Mouse (Mus musculus): ENCODE measurements around the gene Hnrnph3. TPM values are rescaled to one million over a fixed set of nuclear protein-coding genes. Genes with fewer than 3 reads are reported as not detected.

The Hnrnph3 gene
- total and polyA plus RNA-seq, 2 experiments from 2014 or later: 9.4 to 77.7 TPM

GRCm38 (mm10) chr10:63051267-63051666 lies 27.2 kb upstream of the Hnrnph3 start:
- ATAC-seq (no peak), DNase-seq (ENCODE audit: low spot score) (no peak)
- Histone ChIP-seq H3K27ac (no peak overlapping the region), H3K36me3 (ENCODE audit: insufficient read depth, low read length) (no peaks in the 10 kb centered on the region), H3K9ac (replicated peaks; ENCODE audit: low read length) (no peak overlapping the region), H3K9me3 (ENCODE audit: low read length) (no peaks in the 10 kb centered on the region), H3K27me3 (ENCODE audit: insufficient read depth, low read length) (no peaks in the 10 kb centered on the region), H3K4me1 (ENCODE audit: insufficient read depth, low read length) (no peaks in the 10 kb centered on the region), H3K4me2 (ENCODE audit: low read depth, low read length) (no peak overlapping the region), H3K4me3 (ENCODE audit: low read length) (no peak overlapping the region)
- 70% methylated on average over 7 of the region's 7 CpGs for WGBS
- TF ChIP-seq CTCF (IDR thresholded peaks at IDR 0.05; ENCODE audit: low read depth): no peak

- Histone ChIP-seq H3K9me3 (ENCODE audit: low read length) (no peaks in the 10 kb centered on the region), H3K4me1 (ENCODE audit: insufficient read depth, low read length) (no peaks in the 10 kb centered on the region), H3K27ac (no peak overlapping the region), H3K4me3 (ENCODE audit: low read length) (no peak overlapping the region), H3K4me2 (ENCODE audit: low read depth, low read length) (no peak overlapping the region), H3K36me3 (ENCODE audit: insufficient read depth, low read length) (no peaks in the 10 kb centered on the region), H3K9ac (replicated peaks; ENCODE audit: low read length) (no peak overlapping the region), H3K27me3 (ENCODE audit: insufficient read depth, low read length) (no peaks in the 10 kb centered on the region)
- DNase-seq (ENCODE audit: low spot score) (no peak), ATAC-seq (no peak)
- no peak for TF ChIP-seq CTCF (IDR thresholded peaks at IDR 0.05; ENCODE audit: low read depth)
- 95% methylated on average over 2 of the region's 2 CpGs for WGBS
Measured at GRCm38 (mm10) chr10:63049106-63049505, 25.1 kb upstream of the Hnrnph3 start.

GRCm38 (mm10) chr10:63047751-63048150 lies 23.7 kb upstream of the Hnrnph3 start:
- H3K27me3 ChIP-seq (ENCODE audit: insufficient read depth, low read length): no peaks in the 10 kb centered on the region
- no peak overlapping the region for H3K4me2 ChIP-seq (ENCODE audit: low read depth, low read length)
- H3K27ac ChIP-seq: no peak overlapping the region
- H3K9me3 ChIP-seq (ENCODE audit: low read length): no peaks in the 10 kb centered on the region
- ATAC-seq: no peak
- no peak for DNase-seq (ENCODE audit: low spot score)
- 92% methylated on average over 8 of the region's 8 CpGs for WGBS
- no peak overlapping the region for H3K4me3 ChIP-seq (ENCODE audit: low read length)
- no peaks in the 10 kb centered on the region for H3K36me3 ChIP-seq (ENCODE audit: insufficient read depth, low read length)
- TF ChIP-seq CTCF (IDR thresholded peaks at IDR 0.05; ENCODE audit: low read depth): no peak
- no peaks in the 10 kb centered on the region for H3K4me1 ChIP-seq (ENCODE audit: insufficient read depth, low read length)
- no peak overlapping the region for H3K9ac ChIP-seq (replicated peaks; ENCODE audit: low read length)

- H3K27me3 ChIP-seq (ENCODE audit: insufficient read depth, low read length): no peaks in the 10 kb centered on the region
- 65% methylated on average over 3 of the region's 3 CpGs for WGBS
- TF ChIP-seq CTCF (IDR thresholded peaks at IDR 0.05; ENCODE audit: low read depth): peak; percentile 56
- H3K9me3 ChIP-seq (ENCODE audit: low read length): no peaks in the 10 kb centered on the region
- peak; percentile 45 for DNase-seq (ENCODE audit: low spot score)
- ATAC-seq: no peak
- H3K4me1 ChIP-seq (ENCODE audit: insufficient read depth, low read length): no peaks in the 10 kb centered on the region
- no peak overlapping the region for H3K4me2 ChIP-seq (ENCODE audit: low read depth, low read length)
- H3K36me3 ChIP-seq (ENCODE audit: insufficient read depth, low read length): no peaks in the 10 kb centered on the region
- no peak overlapping the region for H3K27ac ChIP-seq
- H3K9ac ChIP-seq (replicated peaks; ENCODE audit: low read length): no peak overlapping the region
- H3K4me3 ChIP-seq (ENCODE audit: low read length): no peak overlapping the region
Measured at GRCm38 (mm10) chr10:63043154-63043553, 19.1 kb upstream of the Hnrnph3 start.

GRCm38 (mm10) chr10:63039867-63040628 lies 16.0 kb upstream of the Hnrnph3 start:
- Histone ChIP-seq H3K27me3 (ENCODE audit: insufficient read depth, low read length) (no peaks in the 10 kb centered on the region), H3K4me2 (ENCODE audit: low read depth, low read length) (no peak overlapping the region), H3K9ac (replicated peaks; ENCODE audit: low read length) (no peak overlapping the region), H3K4me3 (ENCODE audit: low read length) (no peak overlapping the region), H3K9me3 (ENCODE audit: low read length) (no peaks in the 10 kb centered on the region), H3K27ac (no peak overlapping the region), H3K4me1 (ENCODE audit: insufficient read depth, low read length) (no peaks in the 10 kb centered on the region), H3K36me3 (ENCODE audit: insufficient read depth, low read length) (no peaks in the 10 kb centered on the region)
- 75% methylated on average over 5 of the region's 5 CpGs for WGBS
- DNase-seq (ENCODE audit: low spot score): no peak
- TF ChIP-seq CTCF (IDR thresholded peaks at IDR 0.05; ENCODE audit: low read depth): no peak
- ATAC-seq: no peak

- H3K36me3 ChIP-seq (ENCODE audit: insufficient read depth, low read length): no peaks in the 10 kb centered on the region
- no peak for DNase-seq (ENCODE audit: low spot score)
- WGBS: 66% methylated on average over 14 of the region's 14 CpGs
- no peak overlapping the region for H3K4me3 ChIP-seq (ENCODE audit: low read length)
- H3K4me1 ChIP-seq (ENCODE audit: insufficient read depth, low read length): no peaks in the 10 kb centered on the region
- H3K4me2 ChIP-seq (ENCODE audit: low read depth, low read length): no peak overlapping the region
- no peak for TF ChIP-seq CTCF (IDR thresholded peaks at IDR 0.05; ENCODE audit: low read depth)
- no peak overlapping the region for H3K9ac ChIP-seq (replicated peaks; ENCODE audit: low read length)
- no peaks in the 10 kb centered on the region for H3K27me3 ChIP-seq (ENCODE audit: insufficient read depth, low read length)
- H3K27ac ChIP-seq: no peak overlapping the region
- no peaks in the 10 kb centered on the region for H3K9me3 ChIP-seq (ENCODE audit: low read length)
- ATAC-seq: no peak
Measured at GRCm38 (mm10) chr10:63038571-63039320, 14.7 kb upstream of the Hnrnph3 start.

GRCm38 (mm10) chr10:63032956-63033355 lies 8.9 kb upstream of the Hnrnph3 start:
- ATAC-seq (no peak), DNase-seq (ENCODE audit: low spot score) (no peak)
- no peak for TF ChIP-seq CTCF (IDR thresholded peaks at IDR 0.05; ENCODE audit: low read depth)
- no peaks in the 10 kb centered on the region for H3K36me3 ChIP-seq (ENCODE audit: insufficient read depth, low read length)
- 58% methylated on average over 3 of the region's 3 CpGs for whole genome bisulfite sequencing
- no peaks in the 10 kb centered on the region for H3K9me3 ChIP-seq (ENCODE audit: low read length)
- H3K27me3 ChIP-seq (ENCODE audit: insufficient read depth, low read length): no peaks in the 10 kb centered on the region
- no peaks in the 10 kb centered on the region for H3K4me1 ChIP-seq (ENCODE audit: insufficient read depth, low read length)
- H3K9ac ChIP-seq (replicated peaks; ENCODE audit: low read length): no peak overlapping the region
- no peak overlapping the region for H3K27ac ChIP-seq
- no peak overlapping the region for H3K4me3 ChIP-seq (ENCODE audit: low read length)
- no peak overlapping the region for H3K4me2 ChIP-seq (ENCODE audit: low read depth, low read length)

All from hindbrain, postnatal 0 days (tissue).